Mouse (Mus musculus): ENCODE measurements at regions not wholly inside any gene's neighbourhood (a gene's known extent, or its start where the extent isn't known, plus 50 kb on each side); places are given as distances from the start of the nearest gene placed in this dataset.

DNA sequence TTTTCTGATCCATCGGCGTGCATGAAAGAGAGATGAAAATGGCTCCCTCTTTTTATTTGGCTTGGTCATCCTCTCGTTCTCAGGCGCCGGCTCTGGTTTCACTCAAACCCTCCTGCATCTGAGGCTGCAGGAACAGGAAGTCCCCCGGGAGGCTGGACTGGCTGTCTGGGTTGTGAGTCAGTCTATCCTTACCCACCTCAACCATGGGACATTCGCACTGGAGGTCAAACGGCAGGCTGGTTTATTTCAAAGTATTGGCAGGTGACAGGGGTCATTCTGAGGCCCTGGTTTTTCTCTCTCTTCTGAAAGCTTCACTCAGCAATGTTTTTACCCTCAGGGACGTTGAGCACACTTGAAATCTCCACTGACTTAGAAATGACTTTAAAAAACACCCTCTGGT, 253.7 kb downstream of the Prex1 start:
- TF ChIP-seq CTCF (conservative IDR thresholded peaks at IDR 0.05; ENCODE audit: low read length) (no peak), POU5F1 (IDR thresholded peaks at IDR 0.05; ENCODE audit: borderline replicate concordance, low read length) (no peak), NANOG (IDR thresholded peaks at IDR 0.05; ENCODE audit: borderline replicate concordance, low read length) (no peak)
